Mouse (Mus musculus) kidney, postnatal 0 days (tissue): ENCODE results near the gene Slc25a29. TPM values are rescaled to one million over a fixed set of nuclear protein-coding genes. Genes with fewer than 3 reads are reported as not detected.

Experiments used
- ATAC-seq: fragments of 200-750 bp; cut with Nextera tagmentation; replicated peaks from 2 replicates; pipeline ENCODE4 v1.8.0; 2017; ENCODE audit warnings: low read depth, moderate number of reproducible peaks, moderate TSS enrichment, moderate library complexity; ENCODE audit not compliant: low FRiP score
- DNase-seq: peaks from one replicate; pipeline ENCODE4 v3.0.0-alpha.2; 2016; ENCODE audit warnings: low spot score
- H3K27ac ChIP-seq: fragments of 300-500 bp; sonication (generic); 2 replicates; pipeline ENCODE4 v1.5.1; 2014; ENCODE audit warnings: mild to moderate bottlenecking
- H3K27me3 ChIP-seq: fragments of 300-500 bp; sonication (generic); 2 replicates; pipeline ENCODE4 v1.6.1; 2014; ENCODE audit warnings: low read length, mixed read lengths; ENCODE audit not compliant: insufficient read depth
- H3K36me3 ChIP-seq: fragments of 300-500 bp; sonication (generic); 2 replicates; pipeline ENCODE4 v1.6.1; 2014; ENCODE audit warnings: low read length, mixed read lengths; ENCODE audit not compliant: insufficient read depth
- H3K4me1 ChIP-seq: fragments of 300-500 bp; sonication (generic); replicated peaks from 2 replicates; pipeline ENCODE4 v1.6.1; 2014; ENCODE audit warnings: antibody characterized with exemption, low read length, mixed read lengths; ENCODE audit not compliant: insufficient read depth
- H3K4me2 ChIP-seq: fragments of 300-500 bp; sonication (generic); 2 replicates; pipeline ENCODE4 v1.6.1; 2014; ENCODE audit warnings: mild to moderate bottlenecking, low read length, moderate library complexity, mixed read lengths
- H3K4me3 ChIP-seq: fragments of 300-500 bp; sonication (generic); replicated peaks from 2 replicates; pipeline ENCODE4 v1.5.1; 2014; ENCODE audit warnings: low read depth, low read length
- H3K9ac ChIP-seq: fragments of 300-500 bp; sonication (generic); 2 replicates; pipeline ENCODE4 v1.6.1; 2014; ENCODE audit warnings: low read depth, low read length
- H3K9me3 ChIP-seq: fragments of 300-500 bp; sonication (generic); replicated peaks from 2 replicates; pipeline ENCODE4 v1.6.1; 2016; ENCODE audit warnings: low read length, inconsistent platforms, mixed read lengths
- CTCF ChIP-seq: IDR thresholded peaks from 2 replicates; pipeline ENCODE4 v1.5.1; 2016; ENCODE audit warnings: antibody characterized with exemption, low read depth, mild to moderate bottlenecking, moderate library complexity
- WGBS: fragments of 180-500 bp; shearing (Covaris S2); extraction: QIAGEN DNeasy Blood & Tissue Kit; methylation state at CpG from one replicate; pipeline ENCODE4 v1.1.7; 2014; 5-methylcytosine and 5-hydroxymethylcytosine counted together
- polyA plus RNA-seq: library from polyadenylated mRNA; unstranded; fragments of >200 nt; fragmentation: Nextera tagmentation; extraction: Ambion mirVana; gene quantifications from 2 replicates; pipeline ENCODE4 v1.2.1, GENCODE M21; 2015

Slc25a29 gene
- polyA plus RNA-seq, 1 experiment from 2014 or later = 6.4 TPM

- ATAC-seq = peak; percentile 72; the same call in 1 of the 2 replicates
- peak; percentile 72 for DNase-seq
- no peak overlapping the region for H3K9ac ChIP-seq
- H3K27me3 ChIP-seq = no peaks in the 10 kb centered on the region
- H3K4me2 ChIP-seq = no peak overlapping the region
- no peaks in the 10 kb centered on the region for H3K36me3 ChIP-seq
- WGBS = 45% methylated on average over 2 of the region's 2 CpGs
- peaks cover 13% of the 10 kb centered on the region; the same call in 1 of the 2 replicates for H3K4me1 ChIP-seq
- H3K9me3 ChIP-seq = no peaks in the 10 kb centered on the region
- no peak overlapping the region for H3K4me3 ChIP-seq
- no peak overlapping the region for H3K27ac ChIP-seq
- no peak for TF ChIP-seq CTCF
Observed at GRCm38 (mm10) chr12:108801613-108802012, 34.1 kb downstream of the Slc25a29 start.

DNA sequence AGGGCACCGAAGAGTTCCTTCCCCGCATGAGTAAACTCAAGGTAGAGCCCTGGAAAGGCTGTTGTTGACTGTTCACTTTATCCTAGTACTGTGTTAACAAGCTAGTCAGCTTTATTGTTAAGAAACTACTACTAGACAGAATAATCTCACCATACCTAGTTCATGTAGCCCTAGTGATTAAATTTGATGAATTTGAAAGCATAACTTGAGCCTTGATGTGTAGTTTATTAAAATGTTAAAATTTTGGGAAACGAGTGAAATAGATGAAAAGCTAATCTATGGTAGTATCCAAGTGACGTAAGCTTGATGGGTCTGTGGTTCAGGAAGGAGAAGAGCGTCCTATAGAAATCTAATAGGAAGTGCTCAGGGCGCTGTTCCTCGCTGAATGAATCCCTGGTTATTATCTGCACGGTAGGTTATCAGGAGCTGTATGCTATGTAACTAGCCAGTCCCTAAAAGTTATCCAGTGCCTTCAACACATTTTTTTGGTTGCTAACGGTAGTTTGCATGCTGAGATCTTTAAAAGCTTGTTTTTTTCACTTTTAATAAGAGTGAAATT is 40.6 kb downstream of the Slc25a29 start:
- ATAC-seq (no peak), DNase-seq (peak; percentile 41)
- TF ChIP-seq CTCF = no peak
- Histone ChIP-seq H3K9ac (peak overlapping the region; percentile 95), H3K36me3 (no peaks in the 10 kb centered on the region), H3K9me3 (no peaks in the 10 kb centered on the region), H3K27me3 (no peaks in the 10 kb centered on the region), H3K4me2 (peak overlapping the region; percentile 75), H3K4me3 (peak overlapping the region; percentile 98), H3K27ac (peak overlapping the region; percentile 99), H3K4me1 (peaks cover 8% of the 10 kb centered on the region)
- 11% methylated on average over 9 of the region's 9 CpGs for WGBS

DNA sequence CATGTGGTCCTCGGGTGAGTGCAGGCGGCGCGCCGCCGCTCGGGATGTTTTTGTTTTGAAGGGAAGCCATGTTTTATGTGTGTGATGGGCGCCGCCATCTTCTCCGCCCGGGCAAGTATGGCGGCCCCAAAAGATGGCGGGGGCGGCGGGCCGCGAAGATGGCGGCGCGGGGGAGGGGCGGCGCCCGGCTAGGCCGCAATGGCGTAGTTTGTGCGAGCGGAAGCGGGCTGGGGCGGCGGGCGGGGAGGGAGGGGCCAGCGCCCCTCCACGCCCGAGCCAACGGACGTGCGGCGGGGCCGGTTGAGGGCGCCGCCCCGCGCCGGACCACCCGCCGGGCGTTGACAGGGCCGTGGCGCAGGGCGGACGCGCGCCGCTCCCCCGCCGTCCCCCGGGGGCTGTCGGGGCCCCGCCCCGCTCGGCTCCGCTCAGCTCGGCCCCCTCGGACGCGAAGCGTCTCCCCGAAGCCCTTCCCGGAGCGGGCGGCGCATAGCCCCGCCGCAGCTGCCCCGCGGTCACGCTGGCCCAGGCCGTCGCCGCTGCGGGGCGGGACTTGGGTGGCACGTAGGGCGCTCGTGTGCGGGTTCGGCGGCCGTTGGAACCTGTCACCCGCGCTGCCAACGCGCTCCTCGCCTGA is 41.5 kb downstream of the Slc25a29 start:
- Histone ChIP-seq H3K4me2 (peak overlapping the region; percentile 75), H3K27ac (peak overlapping the region; percentile 99), H3K4me3 (peak overlapping the region; percentile 98), H3K9me3 (no peaks in the 10 kb centered on the region), H3K36me3 (no peaks in the 10 kb centered on the region), H3K27me3 (no peaks in the 10 kb centered on the region), H3K9ac (peak overlapping the region; percentile 95), H3K4me1 (peaks cover 8% of the 10 kb centered on the region)
- peak; percentile 34 for ATAC-seq
- WGBS = under 1% methylated on average over 78 of the region's 94 CpGs
- DNase-seq = peak; percentile 94
- no peak for TF ChIP-seq CTCF

- Histone ChIP-seq H3K4me1 (peaks cover 8% of the 10 kb centered on the region), H3K9ac (peak overlapping the region; percentile 95), H3K4me2 (peak overlapping the region; percentile 56), H3K27ac (peak overlapping the region; percentile 99), H3K9me3 (no peaks in the 10 kb centered on the region), H3K27me3 (no peaks in the 10 kb centered on the region), H3K4me3 (peak overlapping the region; percentile 98), H3K36me3 (no peaks in the 10 kb centered on the region)
- DNase-seq (no peak), ATAC-seq (no peak)
- 0% methylated on average over 35 of the region's 71 CpGs for WGBS
- no peak for TF ChIP-seq CTCF
Observed at GRCm38 (mm10) chr12:108793453-108793941, 42.2 kb downstream of the Slc25a29 start.

DNA sequence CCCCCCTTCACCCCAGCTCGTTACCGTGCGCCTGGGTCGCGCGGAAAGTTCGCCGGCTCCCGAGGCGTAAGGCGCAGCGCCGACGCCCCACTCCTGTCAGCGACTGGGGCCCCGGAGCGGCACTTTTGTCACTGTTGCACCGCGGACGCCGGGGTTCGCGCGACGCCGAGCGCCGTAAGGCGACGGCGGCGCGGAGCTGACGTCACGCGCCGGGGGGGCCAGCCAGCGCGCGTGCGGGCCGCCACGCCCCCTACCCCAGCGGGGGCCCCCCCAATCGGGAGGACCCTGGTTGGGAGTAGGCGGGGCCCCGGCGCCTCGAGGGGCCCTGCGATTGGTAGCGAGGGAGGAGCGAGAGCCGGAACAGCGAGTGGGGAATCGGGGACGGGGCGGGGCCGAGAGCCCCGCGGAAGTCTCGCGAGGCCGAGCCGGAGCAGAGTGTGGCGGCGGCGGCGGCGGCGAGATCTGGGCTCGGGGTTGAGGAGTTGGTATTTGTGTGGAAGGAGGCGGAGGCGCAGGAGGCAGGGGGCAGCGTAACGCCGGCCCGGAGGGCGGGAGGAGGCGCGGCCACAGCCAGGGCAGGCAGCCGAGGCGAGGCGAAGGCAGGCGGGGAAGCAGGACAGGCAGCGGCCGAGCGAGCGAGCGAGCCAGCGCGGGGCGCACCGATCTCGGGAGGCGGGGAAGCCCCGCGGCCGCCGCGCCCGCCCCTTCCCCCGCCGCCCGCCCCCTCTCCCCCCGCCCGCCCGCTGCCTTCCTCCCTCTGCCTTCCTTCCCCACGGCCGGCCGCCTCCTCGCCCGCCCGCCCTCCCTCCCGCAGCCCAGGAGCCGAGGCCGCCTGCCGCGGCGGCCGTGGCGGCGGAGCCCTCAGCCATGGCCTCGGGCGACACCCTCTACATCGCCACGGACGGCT is 42.9 kb downstream of the Slc25a29 start, which contains the start of gene Yy1:
Yy1 (plus strand) TSS at position 428 of the 907 bp plus-strand sequence.
- DNase-seq (peak; percentile 99), ATAC-seq (peak; percentile 95)
- H3K36me3 ChIP-seq = no peaks in the 10 kb centered on the region
- WGBS = under 1% methylated on average over 70 of the region's 127 CpGs
- peak within 1 kb of the TSS; percentile 99 for H3K27ac ChIP-seq
- peak; percentile 34; the same call in 1 of the 2 replicates for TF ChIP-seq CTCF
- H3K4me2 ChIP-seq = peak within 1 kb of the TSS; percentile 56
- peak within 1 kb of the TSS; percentile 95 for H3K9ac ChIP-seq
- no peaks in the 10 kb centered on the region for H3K27me3 ChIP-seq
- H3K4me1 ChIP-seq = peaks cover 8% of the 10 kb centered on the region
- no peaks in the 10 kb centered on the region for H3K9me3 ChIP-seq
- H3K4me3 ChIP-seq = peak within 1 kb of the TSS; percentile 98

DNA sequence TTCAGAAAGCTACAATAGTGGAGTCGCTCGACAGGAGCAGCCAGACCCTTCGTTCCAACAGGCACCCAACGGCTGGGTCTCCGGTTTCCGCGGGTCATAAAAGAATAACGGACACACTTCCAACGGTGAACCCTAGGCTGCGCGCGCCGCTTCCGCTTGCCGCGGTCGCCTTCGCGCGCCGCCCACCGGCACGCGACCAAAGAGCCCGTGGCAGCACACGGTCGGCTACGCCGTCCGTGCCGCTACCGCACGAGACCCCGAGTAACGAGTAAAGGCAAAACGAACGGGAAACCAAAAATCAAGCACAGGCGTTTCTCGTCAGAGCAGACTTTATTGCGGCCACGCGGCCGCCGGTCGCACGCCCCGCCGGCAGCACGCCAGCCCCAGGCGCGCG is 43.5 kb downstream of the Slc25a29 start:
- WGBS = under 1% methylated on average over 49 of the region's 52 CpGs

More for the DNA sequence above, 43.5 kb downstream of the Slc25a29 start:
- no peak; the same call in 1 of the 2 replicates for TF ChIP-seq CTCF
- ATAC-seq (peak; percentile 43), DNase-seq (peak; percentile 90)
- Histone ChIP-seq H3K4me1 (peaks cover 8% of the 10 kb centered on the region), H3K9me3 (no peaks in the 10 kb centered on the region), H3K36me3 (no peaks in the 10 kb centered on the region), H3K4me3 (peak overlapping the region; percentile 98), H3K4me2 (peak overlapping the region; percentile 56), H3K27ac (peak overlapping the region; percentile 99), H3K9ac (peak overlapping the region; percentile 95), H3K27me3 (no peaks in the 10 kb centered on the region)
